Mouse (Mus musculus): Measurements from ENCODE around the gene Stxbp3. TPM values are rescaled to one million over a fixed set of nuclear protein-coding genes. Genes with fewer than 3 reads are reported as not detected.

The Stxbp3 gene
- polyA plus RNA-seq, 1 experiment from 2014 or later: 23.1 TPM

DNA sequence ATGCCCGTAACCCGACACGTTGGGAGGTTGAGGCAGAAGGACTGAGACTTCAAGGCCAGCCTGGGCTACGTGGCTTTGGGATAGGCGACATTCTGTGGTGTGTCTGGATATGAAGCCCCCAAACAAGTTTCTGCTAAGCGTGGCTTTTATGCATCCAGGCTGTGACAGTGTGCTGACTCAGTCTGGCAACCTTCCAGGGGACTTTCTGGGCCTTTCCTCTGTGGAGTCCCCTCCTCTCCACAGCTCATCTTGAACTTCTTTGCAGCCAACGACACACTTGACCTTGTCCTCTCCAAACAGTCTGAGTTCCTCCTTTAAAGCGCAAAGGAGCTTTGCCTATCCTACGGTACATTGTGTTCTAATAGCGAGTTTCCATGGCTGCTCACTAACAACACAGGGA is 15.5 kb upstream of the Stxbp3 start:
- H3K36me3 ChIP-seq: no peaks in the 10 kb centered on the region
- H3K27ac ChIP-seq (replicated peaks): no peak overlapping the region
- peaks cover 25% of the 10 kb centered on the region for H3K4me1 ChIP-seq
- ATAC-seq (ENCODE audit: low FRiP score, low read depth): no peak
- no peak overlapping the region for H3K9ac ChIP-seq (replicated peaks)
- H3K4me3 ChIP-seq: no peak overlapping the region
- WGBS: 68% methylated on average over 10 of the region's 10 CpGs
- no peaks in the 10 kb centered on the region for H3K9me3 ChIP-seq
- H3K4me2 ChIP-seq (replicated peaks): no peak overlapping the region
- H3K27me3 ChIP-seq: no peaks in the 10 kb centered on the region; the same call in 1 of the 2 replicates

DNA sequence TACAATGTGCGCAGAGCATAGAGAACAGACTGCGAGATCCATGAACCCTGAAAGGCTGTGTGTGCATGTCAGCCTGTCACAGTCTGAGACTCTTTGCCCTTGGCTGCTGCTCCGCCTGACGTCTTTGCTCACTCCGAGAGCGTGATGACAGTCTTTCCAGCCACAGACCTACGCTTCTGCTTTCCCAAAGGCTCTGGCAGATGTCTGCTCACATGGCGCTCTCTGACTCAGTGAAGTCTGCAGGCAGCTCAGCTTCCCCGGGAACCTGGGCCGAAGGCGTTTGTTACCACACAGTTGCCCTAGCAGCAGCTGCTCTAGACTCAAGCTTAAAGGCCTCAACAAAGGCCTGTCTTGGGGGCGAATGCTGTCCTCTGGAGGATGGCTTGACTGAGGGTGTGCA is 15.0 kb upstream of the Stxbp3 start:
- H3K4me2 ChIP-seq (replicated peaks): no peak overlapping the region
- no peaks in the 10 kb centered on the region for H3K36me3 ChIP-seq
- H3K27me3 ChIP-seq: no peaks in the 10 kb centered on the region; the same call in 1 of the 2 replicates
- H3K4me3 ChIP-seq: no peak overlapping the region
- WGBS: 54% methylated on average over 12 of the region's 12 CpGs
- no peak overlapping the region; the same call in 1 of the 2 replicates for H3K27ac ChIP-seq (replicated peaks)
- no peak overlapping the region for H3K9ac ChIP-seq (replicated peaks)
- no peaks in the 10 kb centered on the region for H3K9me3 ChIP-seq
- peaks cover 25% of the 10 kb centered on the region for H3K4me1 ChIP-seq
- ATAC-seq (ENCODE audit: low FRiP score, low read depth): no peak

DNA sequence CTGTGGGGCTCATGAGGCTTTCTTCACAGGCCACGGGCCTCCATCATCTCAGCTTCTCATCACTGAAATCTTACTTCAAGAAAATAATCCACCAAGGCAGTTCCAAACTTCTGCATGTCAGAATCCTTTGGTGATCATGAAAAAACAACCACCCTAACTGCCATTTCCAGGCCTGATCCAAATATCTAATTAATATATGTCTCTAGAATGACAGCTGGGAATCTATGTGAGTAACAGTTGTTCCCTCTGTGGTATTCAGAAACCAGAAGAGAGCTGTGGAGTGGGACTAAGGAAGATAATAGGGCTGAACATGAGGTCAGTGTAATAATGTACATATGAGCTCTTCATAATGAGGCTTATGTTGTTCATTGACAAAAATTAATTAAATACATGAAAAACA is 12.9 kb upstream of the Stxbp3 start:
- H3K4me1 ChIP-seq: peaks cover 18% of the 10 kb centered on the region
- H3K9me3 ChIP-seq: no peaks in the 10 kb centered on the region
- H3K9ac ChIP-seq (replicated peaks): no peak overlapping the region
- no peak overlapping the region for H3K27ac ChIP-seq (replicated peaks)
- no peak overlapping the region for H3K4me3 ChIP-seq
- H3K4me2 ChIP-seq (replicated peaks): no peak overlapping the region
- WGBS: 81% methylated on average over 1 of the region's 1 CpGs
- H3K27me3 ChIP-seq: no peaks in the 10 kb centered on the region; the same call in 1 of the 2 replicates
- H3K36me3 ChIP-seq: no peaks in the 10 kb centered on the region
- ATAC-seq (ENCODE audit: low FRiP score, low read depth): no peak

DNA sequence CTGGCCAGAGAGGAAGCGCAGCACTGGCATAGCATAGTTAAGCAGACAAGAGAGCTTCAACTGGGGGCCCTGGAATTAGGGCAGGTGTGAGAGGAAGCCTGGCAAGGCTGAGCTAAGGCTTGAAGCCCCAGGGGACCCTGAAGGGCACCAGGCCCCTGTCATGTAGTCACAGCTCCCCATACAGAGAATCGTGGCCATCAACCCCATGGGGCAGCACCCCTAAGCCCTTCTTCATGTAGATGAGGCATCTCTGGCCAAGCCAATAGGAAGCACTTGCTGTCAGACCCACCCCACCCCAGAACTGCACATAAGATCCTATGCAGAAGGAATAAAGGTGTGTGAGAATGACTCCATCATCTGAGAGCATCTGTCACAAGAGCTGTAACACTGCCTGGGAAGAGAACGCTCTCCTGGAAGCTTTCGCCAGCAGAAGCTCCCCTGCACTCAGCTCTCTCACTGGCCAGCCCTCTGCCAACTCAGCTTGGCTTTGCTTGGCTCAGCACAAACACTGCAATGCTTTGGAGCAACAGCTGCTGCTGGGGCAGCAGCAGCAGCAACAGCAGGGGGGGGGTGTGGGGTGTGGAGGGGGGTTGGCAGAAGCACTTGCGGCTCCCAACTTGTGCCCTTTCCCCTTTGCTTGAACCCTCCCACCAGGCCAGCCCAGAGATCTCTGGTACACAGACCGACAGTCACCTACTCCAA is 11.8 kb upstream of the Stxbp3 start:
- Histone ChIP-seq H3K36me3 (no peaks in the 10 kb centered on the region), H3K27me3 (no peaks in the 10 kb centered on the region; the same call in 1 of the 2 replicates), H3K9ac (replicated peaks) (no peak overlapping the region), H3K4me1 (peaks cover 14% of the 10 kb centered on the region), H3K4me3 (no peak overlapping the region), H3K27ac (replicated peaks) (no peak overlapping the region), H3K9me3 (no peaks in the 10 kb centered on the region), H3K4me2 (replicated peaks) (no peak overlapping the region)
- 59% methylated on average over 6 of the region's 6 CpGs for WGBS
- no peak for ATAC-seq (ENCODE audit: low FRiP score, low read depth)

DNA sequence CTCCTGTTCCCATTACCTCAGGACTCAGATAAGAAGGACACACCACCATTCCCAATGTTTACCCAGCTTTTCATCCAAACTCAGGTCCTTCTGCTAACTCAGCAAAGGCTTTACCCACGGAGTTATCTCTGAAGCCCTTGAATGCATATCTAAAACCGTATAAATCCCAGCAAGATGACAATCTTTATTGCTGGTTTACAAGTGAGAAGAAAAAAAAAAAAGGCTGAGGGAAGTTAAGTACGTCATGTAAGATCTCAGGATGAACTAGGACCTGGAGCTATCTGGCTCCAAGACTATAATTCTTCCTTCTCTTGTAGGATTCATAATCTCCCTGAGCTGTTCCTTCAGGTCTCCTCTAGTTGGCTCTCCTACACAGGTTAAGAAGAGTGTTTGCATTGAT is 11.2 kb upstream of the Stxbp3 start:
- H3K4me3 ChIP-seq: no peak overlapping the region
- 82% methylated on average over 3 of the region's 3 CpGs for WGBS
- H3K27ac ChIP-seq (replicated peaks): no peak overlapping the region
- no peaks in the 10 kb centered on the region for H3K36me3 ChIP-seq
- H3K9ac ChIP-seq (replicated peaks): no peak overlapping the region
- ATAC-seq (ENCODE audit: low FRiP score, low read depth): no peak
- no peaks in the 10 kb centered on the region; the same call in 1 of the 2 replicates for H3K27me3 ChIP-seq
- no peaks in the 10 kb centered on the region for H3K9me3 ChIP-seq
- H3K4me1 ChIP-seq: peaks cover 14% of the 10 kb centered on the region
- H3K4me2 ChIP-seq (replicated peaks): no peak overlapping the region

DNA sequence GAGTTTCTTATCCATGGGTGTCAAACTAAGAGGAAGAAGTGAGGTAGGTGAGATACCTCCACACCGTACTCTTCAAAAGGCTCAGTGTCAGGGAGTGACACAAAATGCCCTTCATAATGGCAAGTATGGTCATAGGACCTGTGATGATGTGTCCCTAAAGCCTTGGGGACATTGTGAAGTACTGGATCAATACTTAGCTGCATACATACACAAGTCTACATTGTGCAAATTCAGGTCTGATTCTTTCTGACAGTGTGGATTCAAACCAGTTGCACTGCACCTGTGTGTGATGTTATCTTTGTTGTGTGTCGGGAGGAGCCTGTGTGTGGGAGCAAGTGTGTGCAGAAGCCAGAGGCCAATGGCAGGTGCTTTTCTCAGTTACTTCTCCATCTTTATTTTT is 10.7 kb upstream of the Stxbp3 start:
- no peaks in the 10 kb centered on the region for H3K27me3 ChIP-seq
- H3K9ac ChIP-seq (replicated peaks): no peak overlapping the region
- WGBS: 85% methylated on average over 2 of the region's 2 CpGs
- H3K9me3 ChIP-seq: no peaks in the 10 kb centered on the region
- H3K4me3 ChIP-seq: no peak overlapping the region
- no peak for ATAC-seq (ENCODE audit: low FRiP score, low read depth)
- H3K36me3 ChIP-seq: no peaks in the 10 kb centered on the region
- peaks cover 11% of the 10 kb centered on the region for H3K4me1 ChIP-seq
- no peak overlapping the region for H3K27ac ChIP-seq (replicated peaks)
- no peak overlapping the region for H3K4me2 ChIP-seq (replicated peaks)

DNA sequence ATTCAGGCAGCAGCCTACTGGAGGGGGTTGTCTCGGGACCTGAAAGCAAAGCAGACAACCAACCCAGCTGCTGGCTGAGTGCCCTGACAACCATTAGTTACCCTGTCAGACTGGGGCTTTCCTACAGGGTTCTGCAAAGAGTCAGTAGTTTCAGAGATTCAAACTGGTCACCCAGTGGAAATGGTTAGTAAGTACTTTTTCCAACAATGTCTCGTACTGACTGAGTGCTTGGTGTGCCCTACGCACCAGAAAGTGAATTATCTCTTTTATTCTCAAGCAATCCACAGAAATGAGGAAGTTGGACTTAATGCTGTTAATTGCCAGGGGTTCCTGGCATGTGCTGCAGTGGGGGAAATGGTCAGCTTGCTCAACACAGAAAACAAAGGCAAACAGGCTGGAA is 10.2 kb upstream of the Stxbp3 start:
- Histone ChIP-seq H3K9me3 (no peaks in the 10 kb centered on the region), H3K27me3 (no peaks in the 10 kb centered on the region), H3K4me2 (replicated peaks) (no peak overlapping the region), H3K9ac (replicated peaks) (no peak overlapping the region), H3K36me3 (no peaks in the 10 kb centered on the region), H3K27ac (replicated peaks) (no peak overlapping the region), H3K4me3 (no peak overlapping the region), H3K4me1 (peaks cover 6% of the 10 kb centered on the region)
- 75% methylated on average over 3 of the region's 3 CpGs for WGBS
- ATAC-seq (ENCODE audit: low FRiP score, low read depth): no peak

DNA sequence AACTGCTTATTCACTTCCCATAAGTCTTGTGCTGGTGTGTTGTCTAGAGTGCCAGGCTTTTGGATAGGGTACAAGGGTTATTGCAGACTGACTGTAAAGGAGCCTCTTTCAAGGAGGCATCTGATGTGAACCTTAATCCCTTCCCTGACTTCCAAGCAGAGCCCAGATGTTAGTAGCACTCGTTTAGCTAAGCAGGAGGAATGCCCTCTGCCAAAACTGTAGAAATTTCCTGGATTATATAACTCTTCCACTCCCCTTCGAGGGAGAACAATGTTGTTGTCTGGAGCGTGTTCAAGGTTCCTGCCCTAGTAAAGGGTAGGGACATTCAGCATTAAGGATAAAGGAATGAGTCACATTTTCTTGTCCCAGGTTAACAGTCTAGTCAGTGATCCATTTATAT is 6.3 kb upstream of the Stxbp3 start:
- no peak overlapping the region for H3K9ac ChIP-seq (replicated peaks)
- H3K27ac ChIP-seq (replicated peaks): no peak overlapping the region
- 79% methylated on average over 3 of the region's 3 CpGs for WGBS
- no peak overlapping the region for H3K4me2 ChIP-seq (replicated peaks)
- H3K9me3 ChIP-seq: no peaks in the 10 kb centered on the region
- H3K4me1 ChIP-seq: no peaks in the 10 kb centered on the region
- H3K27me3 ChIP-seq: no peaks in the 10 kb centered on the region
- ATAC-seq (ENCODE audit: low FRiP score, low read depth): no peak
- no peaks in the 10 kb centered on the region for H3K36me3 ChIP-seq
- H3K4me3 ChIP-seq: no peak overlapping the region

DNA sequence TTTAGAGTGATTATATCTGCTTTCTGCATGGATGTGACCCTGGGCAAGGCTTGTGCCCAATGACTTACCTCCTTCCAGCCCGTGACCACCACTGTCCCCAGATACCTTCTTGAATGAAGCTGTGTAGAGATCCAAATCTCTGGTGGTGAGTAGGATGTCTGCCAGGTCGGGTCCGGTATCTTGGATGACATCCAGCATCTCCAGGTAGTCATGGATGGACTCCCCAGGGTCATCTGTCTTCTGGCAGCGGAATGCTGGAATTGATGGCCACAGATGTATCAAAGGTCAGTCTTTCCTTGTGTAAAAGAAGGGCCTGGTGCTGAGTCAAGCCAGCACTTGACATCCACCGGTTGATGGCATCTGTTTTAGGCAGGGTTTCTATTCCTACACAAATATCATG is 4.2 kb upstream of the Stxbp3 start:
- Histone ChIP-seq H3K4me2 (replicated peaks) (no peak overlapping the region), H3K36me3 (no peaks in the 10 kb centered on the region), H3K9ac (replicated peaks) (no peak overlapping the region), H3K27ac (replicated peaks) (no peak overlapping the region), H3K4me1 (0 out of 2 replicates have a peak, but pooled peaks cover under 1% of the 10 kb centered on the region), H3K4me3 (no peak overlapping the region), H3K27me3 (no peaks in the 10 kb centered on the region), H3K9me3 (no peaks in the 10 kb centered on the region)
- 81% methylated on average over 5 of the region's 5 CpGs for WGBS
- no peak for ATAC-seq (ENCODE audit: low FRiP score, low read depth)

DNA sequence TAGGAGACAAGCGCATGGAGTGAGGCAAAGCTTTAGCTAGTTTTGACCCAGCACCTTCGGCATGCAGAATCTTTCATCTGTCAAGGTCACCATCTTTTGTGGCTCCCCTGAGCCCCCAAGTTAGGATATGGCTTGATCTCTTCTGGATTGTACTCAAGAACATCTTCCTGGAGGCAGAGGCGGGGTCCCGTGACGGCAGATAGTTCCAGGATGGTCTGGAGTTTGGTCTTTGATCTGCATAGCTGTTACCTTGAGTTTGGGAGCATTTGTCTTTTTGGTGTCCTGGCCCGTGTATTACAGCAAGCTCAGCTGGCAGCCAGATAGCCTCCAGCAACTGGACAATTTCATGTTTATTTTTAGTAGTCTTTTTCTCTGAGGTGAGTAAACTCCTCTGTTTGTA is 3.7 kb upstream of the Stxbp3 start:
- Histone ChIP-seq H3K36me3 (no peaks in the 10 kb centered on the region), H3K9ac (replicated peaks) (no peak overlapping the region), H3K9me3 (no peaks in the 10 kb centered on the region), H3K4me2 (replicated peaks) (no peak overlapping the region), H3K4me3 (no peak overlapping the region), H3K27ac (replicated peaks) (no peak overlapping the region), H3K27me3 (no peaks in the 10 kb centered on the region), H3K4me1 (0 out of 2 replicates have a peak, but pooled peaks cover 2% of the 10 kb centered on the region)
- WGBS: 83% methylated on average over 6 of the region's 6 CpGs
- ATAC-seq (ENCODE audit: low FRiP score, low read depth): no peak

DNA sequence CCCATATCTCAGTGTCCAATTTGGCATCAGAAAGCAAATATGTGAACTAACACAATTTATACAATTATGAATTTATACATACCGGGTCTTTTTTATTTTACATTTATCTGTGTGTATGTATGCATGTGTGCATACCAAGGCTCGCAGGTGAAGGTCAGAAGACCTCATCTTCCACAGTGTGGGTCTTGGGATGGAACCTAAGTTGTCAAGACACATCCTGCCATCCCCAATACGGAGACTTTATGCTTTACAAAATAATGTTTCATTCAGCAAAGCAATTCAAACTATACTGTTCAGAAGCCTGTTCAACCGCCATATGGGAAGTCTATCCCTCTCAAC is 359 bp upstream of the Stxbp3 start:
- Histone ChIP-seq H3K4me1 (0 out of 2 replicates have a peak, but pooled peaks cover 2% of the 10 kb centered on the region), H3K4me2 (replicated peaks) (peak overlapping the region; percentile 59; the same call in 1 of the 2 replicates), H3K27me3 (no peaks in the 10 kb centered on the region), H3K27ac (replicated peaks) (no peak overlapping the region), H3K4me3 (peak overlapping the region; percentile 81), H3K9ac (replicated peaks) (no peak overlapping the region), H3K36me3 (no peaks in the 10 kb centered on the region), H3K9me3 (no peaks in the 10 kb centered on the region)
- 55% methylated on average over 4 of the region's 4 CpGs for WGBS
- peak; percentile 71 for ATAC-seq (ENCODE audit: low FRiP score, low read depth)

DNA sequence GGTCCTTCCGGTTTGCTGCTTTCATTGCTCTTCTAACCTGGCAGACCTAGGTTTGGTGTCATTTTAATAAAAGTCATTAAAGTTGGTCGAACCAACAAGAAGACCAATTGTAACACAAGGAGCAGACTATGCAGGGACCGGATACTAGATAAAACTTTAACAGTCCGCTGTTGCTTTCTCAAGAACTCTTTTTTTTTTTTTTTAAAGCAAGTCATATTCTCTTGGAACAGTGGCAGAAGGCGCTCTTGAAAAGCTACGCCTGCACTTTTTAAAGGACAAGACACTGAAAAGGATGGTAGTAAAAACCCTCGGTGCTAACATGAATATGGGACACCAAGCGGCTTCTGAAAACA is 703 bp downstream of the Stxbp3 start:
- no peak for ATAC-seq (ENCODE audit: low FRiP score, low read depth)
- Histone ChIP-seq H3K4me2 (replicated peaks) (peak overlapping the region; percentile 59), H3K4me1 (0 out of 2 replicates have a peak, but pooled peaks cover 2% of the 10 kb centered on the region), H3K27me3 (no peaks in the 10 kb centered on the region), H3K27ac (replicated peaks) (no peak overlapping the region), H3K9ac (replicated peaks) (peak overlapping the region; percentile 54), H3K36me3 (no peaks in the 10 kb centered on the region), H3K4me3 (peak overlapping the region; percentile 81), H3K9me3 (no peaks in the 10 kb centered on the region)
- 12% methylated on average over 8 of the region's 8 CpGs for WGBS

DNA sequence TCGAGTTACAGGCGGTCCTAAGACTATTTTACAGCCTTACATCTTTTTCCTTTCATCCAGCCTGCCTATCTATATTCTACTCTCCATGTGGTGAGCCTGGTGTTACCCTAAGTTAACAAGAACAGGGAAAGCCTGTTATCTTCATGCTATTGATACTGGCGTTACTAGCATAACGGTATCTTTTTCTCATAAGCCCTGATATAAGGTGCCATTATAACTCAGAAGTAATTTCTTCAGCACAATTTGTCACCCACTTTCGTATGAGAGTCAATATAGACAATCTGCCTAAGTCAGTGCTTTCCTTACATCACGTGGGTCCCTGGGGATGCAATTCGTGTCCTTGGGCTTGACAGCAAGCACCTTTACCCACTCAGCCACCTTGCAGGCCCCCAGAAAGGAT is 1.3 kb downstream of the Stxbp3 start:
- 88% methylated on average over 7 of the region's 7 CpGs for WGBS
- peak overlapping the region; percentile 81; the same call in 1 of the 2 replicates for H3K4me3 ChIP-seq

More for the DNA sequence above, 1.3 kb downstream of the Stxbp3 start:
- Histone ChIP-seq H3K9ac (replicated peaks) (no peak overlapping the region), H3K27me3 (no peaks in the 10 kb centered on the region), H3K4me1 (0 out of 2 replicates have a peak, but pooled peaks cover 2% of the 10 kb centered on the region), H3K9me3 (no peaks in the 10 kb centered on the region), H3K4me2 (replicated peaks) (peak overlapping the region; percentile 59), H3K36me3 (no peaks in the 10 kb centered on the region), H3K27ac (replicated peaks) (no peak overlapping the region)
- no peak for ATAC-seq (ENCODE audit: low FRiP score, low read depth)
